Mouse (Mus musculus): ENCODE measurements around the gene Slc51b. TPM values are rescaled to one million over a fixed set of nuclear protein-coding genes. Genes with fewer than 3 reads are reported as not detected.
A peak's percentile ranks its signal among the peaks of the same experiment; 100 is the strongest.

Slc51b gene
- total RNA-seq, 1 experiment = not detected

DNA sequence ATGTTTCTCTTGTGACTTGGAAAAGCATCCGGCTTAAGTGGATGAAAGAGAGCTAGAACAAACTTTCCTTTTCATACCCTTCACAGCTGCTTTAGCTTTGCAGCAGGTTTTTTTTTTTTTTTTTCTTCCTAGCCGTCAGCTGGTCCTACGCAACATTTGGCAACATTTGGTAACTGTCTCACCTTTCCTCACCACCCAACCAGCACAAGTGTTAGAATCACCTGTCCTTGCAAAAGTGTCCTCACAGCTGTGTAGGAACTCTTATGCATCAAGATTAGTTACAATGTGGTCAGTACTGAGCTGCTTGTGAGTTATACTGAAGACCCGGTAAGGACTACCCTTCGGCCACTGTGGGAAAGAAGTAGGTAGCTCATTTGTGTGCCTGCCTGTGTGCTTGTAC is 39.8 kb upstream of the Slc51b start:
- H3K4me3 ChIP-seq (ENCODE audit: insufficient read depth in 1 of 2, low read depth in 1 of 2, low read length in 2 of 2, poor library complexity in 1 of 2, severe bottlenecking in 1 of 2) = no peak overlapping the region

DNA sequence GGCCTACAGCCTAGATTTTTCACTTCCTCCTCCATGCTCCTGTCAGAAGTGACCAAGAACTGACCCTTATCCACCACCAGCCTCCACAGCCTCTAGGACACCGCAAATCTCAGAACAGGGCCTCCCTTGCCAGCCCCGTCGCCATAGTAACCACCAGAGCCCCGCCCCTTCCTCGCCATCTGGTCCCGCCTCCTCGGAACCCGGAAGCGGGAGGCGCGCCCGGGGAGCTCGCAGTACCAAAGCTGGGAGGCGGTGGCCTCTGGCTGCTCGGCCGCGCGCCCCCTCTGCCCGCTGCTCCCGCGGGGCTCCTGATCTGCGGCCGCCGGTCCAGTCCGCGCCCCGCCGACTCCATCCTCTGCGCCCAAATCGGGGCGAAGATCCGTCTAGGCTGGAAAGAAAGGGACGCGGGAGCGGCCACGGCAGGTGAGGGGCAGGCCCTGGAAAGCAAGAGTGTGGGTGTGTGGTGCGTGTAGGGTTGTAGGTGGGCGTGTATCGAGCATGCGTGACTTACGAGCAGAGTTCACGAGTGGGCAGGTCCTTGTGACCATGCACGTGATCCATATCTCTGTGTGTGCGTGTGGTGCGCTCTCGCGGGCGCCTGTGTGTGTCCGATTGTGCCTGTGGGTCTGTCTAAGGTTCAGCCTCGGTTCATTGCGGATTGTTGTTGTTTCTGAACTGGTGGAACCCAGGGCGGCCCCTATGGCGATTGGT is 38.1 kb upstream of the Slc51b start, which contains the start of gene Spg21:
TSS of gene Spg21 (plus strand) at position 216 of the 711 bp plus-strand sequence.
- peak; percentile 91 for DNase-seq (ENCODE audit: low read depth, low spot score)
- Histone ChIP-seq H3K36me3 (ENCODE audit: control insufficient read depth, insufficient read depth, low read length, poor library complexity, severe bottlenecking) (no peaks in the 10 kb centered on the region), H3K4me3 (ENCODE audit: insufficient read depth in 1 of 2, low read depth in 1 of 2, low read length in 2 of 2, poor library complexity in 1 of 2, severe bottlenecking in 1 of 2) (peak within 1 kb of the TSS; percentile 93 to 95), H3K9ac (ENCODE audit: insufficient read depth, low read depth, low read length, poor library complexity, severe bottlenecking) (peak within 1 kb of the TSS; percentile 89), H3K4me1 (ENCODE audit: control insufficient read depth in 2 of 2, insufficient read depth in 2 of 2, low read length in 2 of 2, poor library complexity in 1 of 2) (no peaks in the 10 kb centered on the region), H3K27ac (ENCODE audit: insufficient read depth, low read depth, low read length, poor library complexity, severe bottlenecking) (peak within 1 kb of the TSS; percentile 30; the same call in 1 of the 2 replicates), H3K9me3 (ENCODE audit: control insufficient read depth, insufficient read depth, low read depth, low read length) (no peaks in the 10 kb centered on the region)
- TF ChIP-seq ZC3H11A (IDR thresholded peaks at IDR 0.05; ENCODE audit: borderline replicate concordance, low read depth, low read length) (no peak), HCFC1 (IDR thresholded peaks at IDR 0.05; ENCODE audit: borderline replicate concordance, insufficient read depth, low read length) (peak; percentile 25; the same call in 1 of the 2 replicates)
- in situ Hi-C loops (cut with MboI; ENCODE audit: low sequenced_read_pairs in 2 of 2, unreplicated experiment in 2 of 2) = no loop called here

More for the DNA sequence above, 39.8 kb upstream of the Slc51b start:
- peak; percentile 30; the same call in 1 of the 2 replicates for TF ChIP-seq ZNF384 (IDR thresholded peaks at IDR 0.05; ENCODE audit: low read depth, low read length)
- no peak for TF ChIP-seq ZC3H11A (IDR thresholded peaks at IDR 0.05; ENCODE audit: borderline replicate concordance, low read depth, low read length)
- H3K9ac ChIP-seq (ENCODE audit: insufficient read depth, low read depth, low read length, poor library complexity, severe bottlenecking) = no peak overlapping the region
- H3K36me3 ChIP-seq (ENCODE audit: control insufficient read depth, insufficient read depth, low read length, poor library complexity, severe bottlenecking) = no peaks in the 10 kb centered on the region
- no peaks in the 10 kb centered on the region for H3K4me1 ChIP-seq (ENCODE audit: control insufficient read depth in 2 of 2, insufficient read depth in 2 of 2, low read length in 2 of 2, poor library complexity in 1 of 2)
- in situ Hi-C loops (cut with MboI; ENCODE audit: low sequenced_read_pairs in 2 of 2, unreplicated experiment in 2 of 2) = no loop called here
- H3K27ac ChIP-seq (ENCODE audit: insufficient read depth, low read depth, low read length, poor library complexity, severe bottlenecking) = no peak overlapping the region
- H3K9me3 ChIP-seq (ENCODE audit: control insufficient read depth, insufficient read depth, low read depth, low read length) = no peaks in the 10 kb centered on the region
- no peak for DNase-seq (ENCODE audit: low read depth, low spot score)

GRCm38 (mm10) chr9:65460198-65460597 is 37.4 kb upstream of the Slc51b start:
- Histone ChIP-seq H3K4me3 (ENCODE audit: insufficient read depth in 1 of 2, low read depth in 1 of 2, low read length in 2 of 2, poor library complexity in 1 of 2, severe bottlenecking in 1 of 2) (no peak overlapping the region), H3K4me1 (ENCODE audit: control insufficient read depth in 2 of 2, insufficient read depth in 2 of 2, low read length in 2 of 2, poor library complexity in 1 of 2) (no peaks in the 10 kb centered on the region), H3K9me3 (ENCODE audit: control insufficient read depth, insufficient read depth, low read depth, low read length) (no peaks in the 10 kb centered on the region), H3K36me3 (ENCODE audit: control insufficient read depth, insufficient read depth, low read length, poor library complexity, severe bottlenecking) (no peaks in the 10 kb centered on the region), H3K9ac (ENCODE audit: insufficient read depth, low read depth, low read length, poor library complexity, severe bottlenecking) (no peak overlapping the region), H3K27ac (ENCODE audit: insufficient read depth, low read depth, low read length, poor library complexity, severe bottlenecking) (no peak overlapping the region)
- DNase-seq (ENCODE audit: low read depth, low spot score) = no peak
- TF ChIP-seq CHD2 (IDR thresholded peaks at IDR 0.05; ENCODE audit: low read depth, low read length) (no peak), ZNF384 (IDR thresholded peaks at IDR 0.05; ENCODE audit: low read depth, low read length) (no peak), ZC3H11A (IDR thresholded peaks at IDR 0.05; ENCODE audit: borderline replicate concordance, low read depth, low read length) (no peak), MAFK (IDR thresholded peaks at IDR 0.05; ENCODE audit: insufficient read depth, low read depth, low read length) (no peak), HCFC1 (IDR thresholded peaks at IDR 0.05; ENCODE audit: borderline replicate concordance, insufficient read depth, low read length) (no peak)
- in situ Hi-C loops (cut with MboI; ENCODE audit: low sequenced_read_pairs in 2 of 2, unreplicated experiment in 2 of 2) = no loop called here

DNA sequence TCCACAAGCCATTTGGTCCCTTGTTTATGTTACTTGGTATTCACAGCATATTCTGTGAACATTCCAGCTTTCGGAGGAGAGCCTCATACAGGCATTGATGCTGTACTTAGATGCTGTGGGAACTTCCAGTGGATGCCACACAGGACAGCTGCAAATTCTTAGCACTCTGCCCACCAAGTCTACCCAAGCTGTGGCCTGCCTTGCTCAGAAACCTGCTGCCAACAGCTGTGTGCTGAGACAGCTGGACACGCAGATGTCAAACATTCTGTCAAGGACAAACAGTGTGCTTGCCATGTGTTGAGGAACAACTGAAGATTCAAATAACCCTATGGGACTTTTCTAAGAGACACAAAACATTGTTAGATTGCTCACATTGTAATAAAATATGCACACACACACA is 36.2 kb upstream of the Slc51b start:
- no peak for DNase-seq (ENCODE audit: low read depth, low spot score)
- no peak overlapping the region for H3K27ac ChIP-seq (ENCODE audit: insufficient read depth, low read depth, low read length, poor library complexity, severe bottlenecking)
- no peaks in the 10 kb centered on the region for H3K9me3 ChIP-seq (ENCODE audit: control insufficient read depth, insufficient read depth, low read depth, low read length)
- H3K9ac ChIP-seq (ENCODE audit: insufficient read depth, low read depth, low read length, poor library complexity, severe bottlenecking) = no peak overlapping the region
- TF ChIP-seq MAFK (IDR thresholded peaks at IDR 0.05; ENCODE audit: insufficient read depth, low read depth, low read length) (no peak), HCFC1 (IDR thresholded peaks at IDR 0.05; ENCODE audit: borderline replicate concordance, insufficient read depth, low read length) (no peak), CHD2 (IDR thresholded peaks at IDR 0.05; ENCODE audit: low read depth, low read length) (no peak), ZNF384 (IDR thresholded peaks at IDR 0.05; ENCODE audit: low read depth, low read length) (no peak), ZC3H11A (IDR thresholded peaks at IDR 0.05; ENCODE audit: borderline replicate concordance, low read depth, low read length) (no peak)
- no peak overlapping the region for H3K4me3 ChIP-seq (ENCODE audit: insufficient read depth in 1 of 2, low read depth in 1 of 2, low read length in 2 of 2, poor library complexity in 1 of 2, severe bottlenecking in 1 of 2)
- no peaks in the 10 kb centered on the region for H3K36me3 ChIP-seq (ENCODE audit: control insufficient read depth, insufficient read depth, low read length, poor library complexity, severe bottlenecking)
- in situ Hi-C loops (cut with MboI; ENCODE audit: low sequenced_read_pairs in 2 of 2, unreplicated experiment in 2 of 2) = no loop called here
- H3K4me1 ChIP-seq (ENCODE audit: control insufficient read depth in 2 of 2, insufficient read depth in 2 of 2, low read length in 2 of 2, poor library complexity in 1 of 2) = no peaks in the 10 kb centered on the region

DNA sequence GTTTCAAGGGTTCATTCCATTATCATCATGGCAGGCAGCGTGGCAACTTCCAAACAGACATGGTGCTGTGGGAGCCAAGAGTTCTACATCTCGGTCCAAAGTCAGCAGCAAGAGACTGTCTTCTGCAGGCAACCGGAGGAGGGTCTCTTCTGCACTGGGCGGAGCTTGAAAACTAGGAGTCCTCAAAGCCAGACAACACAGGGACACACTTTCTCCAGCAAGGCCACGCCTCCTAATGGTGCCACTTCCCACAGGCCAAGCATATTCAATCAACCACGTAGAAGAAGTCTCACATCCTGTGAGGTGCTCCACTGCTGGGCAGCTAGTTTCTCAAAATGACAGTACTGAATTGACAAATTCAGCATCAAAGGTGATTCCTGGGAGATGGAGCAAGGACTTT is 25.2 kb upstream of the Slc51b start:
- in situ Hi-C loops (cut with MboI; ENCODE audit: low sequenced_read_pairs in 2 of 2, unreplicated experiment in 2 of 2) = no loop called here
- Histone ChIP-seq H3K27ac (ENCODE audit: insufficient read depth, low read depth, low read length, poor library complexity, severe bottlenecking) (no peak overlapping the region), H3K9me3 (ENCODE audit: control insufficient read depth, insufficient read depth, low read depth, low read length) (no peaks in the 10 kb centered on the region), H3K9ac (ENCODE audit: insufficient read depth, low read depth, low read length, poor library complexity, severe bottlenecking) (no peak overlapping the region), H3K4me3 (ENCODE audit: insufficient read depth in 1 of 2, low read depth in 1 of 2, low read length in 2 of 2, poor library complexity in 1 of 2, severe bottlenecking in 1 of 2) (no peak overlapping the region), H3K4me1 (ENCODE audit: control insufficient read depth in 2 of 2, insufficient read depth in 2 of 2, low read length in 2 of 2, poor library complexity in 1 of 2) (no peaks in the 10 kb centered on the region), H3K36me3 (ENCODE audit: control insufficient read depth, insufficient read depth, low read length, poor library complexity, severe bottlenecking) (peaks cover 7% of the 10 kb centered on the region; the same call in 1 of the 2 replicates)
- DNase-seq (ENCODE audit: low read depth, low spot score) = no peak
- TF ChIP-seq ZC3H11A (IDR thresholded peaks at IDR 0.05; ENCODE audit: borderline replicate concordance, low read depth, low read length) = no peak
- TF ChIP-seq CHD2 (IDR thresholded peaks at IDR 0.05; ENCODE audit: low read depth, low read length) = no peak
- no peak for TF ChIP-seq HCFC1 (IDR thresholded peaks at IDR 0.05; ENCODE audit: borderline replicate concordance, insufficient read depth, low read length)
- TF ChIP-seq ZNF384 (IDR thresholded peaks at IDR 0.05; ENCODE audit: low read depth, low read length) = no peak
- TF ChIP-seq MAFK (IDR thresholded peaks at IDR 0.05; ENCODE audit: insufficient read depth, low read depth, low read length) = no peak

Data from ES-E14 (cell line).